Mouse (Mus musculus): ENCODE data around the gene Gm21312.
"Not testable (repeated sequence)": the region's sequence is repeated elsewhere in the genome, so short reads cannot be mapped to it uniquely, and the experiment has no call there.

Gene Gm21312

DNA sequence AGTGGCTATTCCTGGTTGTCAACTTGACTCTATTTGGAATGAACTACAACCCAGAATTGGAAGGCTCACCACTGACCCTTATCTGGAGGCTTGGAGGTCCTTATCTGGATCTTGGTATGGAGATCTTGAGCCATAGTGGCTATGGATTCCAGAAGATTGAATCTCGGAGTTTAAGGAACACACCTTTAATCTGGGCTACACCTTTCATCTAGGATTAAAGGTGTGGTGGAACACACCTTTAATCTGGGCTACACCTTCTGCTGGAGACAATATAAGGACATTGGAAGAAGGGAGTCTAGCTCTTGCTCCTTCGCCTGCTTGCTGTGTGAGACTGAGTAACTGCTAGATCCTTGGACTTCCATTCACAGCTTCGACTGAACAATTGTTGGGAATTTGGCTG, at the start of gene Gm21312:
Gene Gm21312 (plus strand): TSS at position 301 of the 400 bp plus-strand sequence.
- not testable (repeated sequence) for DNase-seq (ENCODE audit: extremely low read depth, low read depth)

DNA sequence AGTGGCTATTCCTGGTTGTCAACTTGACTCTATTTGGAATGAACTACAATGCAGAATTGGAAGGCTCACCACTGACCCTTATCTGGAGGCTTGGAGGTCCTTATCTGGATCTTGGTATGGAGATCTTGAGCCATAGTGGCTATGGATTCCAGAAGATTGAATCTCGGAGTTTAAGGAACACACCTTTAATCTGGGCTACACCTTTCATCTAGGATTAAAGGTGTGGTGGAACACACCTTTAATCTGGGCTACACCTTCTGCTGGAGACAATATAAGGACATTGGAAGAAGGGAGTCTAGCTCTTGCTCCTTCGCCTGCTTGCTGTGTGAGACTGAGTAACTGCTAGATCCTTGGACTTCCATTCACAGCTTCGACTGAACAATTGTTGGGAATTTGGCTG, 34.1 kb upstream of the Gm21312 start, which contains the start of gene Gm21293:
Gene Gm21293 (plus strand): TSS at position 301 of the 400 bp plus-strand sequence.
- not testable (repeated sequence) for DNase-seq (ENCODE audit: extremely low read depth, low read depth)

DNA sequence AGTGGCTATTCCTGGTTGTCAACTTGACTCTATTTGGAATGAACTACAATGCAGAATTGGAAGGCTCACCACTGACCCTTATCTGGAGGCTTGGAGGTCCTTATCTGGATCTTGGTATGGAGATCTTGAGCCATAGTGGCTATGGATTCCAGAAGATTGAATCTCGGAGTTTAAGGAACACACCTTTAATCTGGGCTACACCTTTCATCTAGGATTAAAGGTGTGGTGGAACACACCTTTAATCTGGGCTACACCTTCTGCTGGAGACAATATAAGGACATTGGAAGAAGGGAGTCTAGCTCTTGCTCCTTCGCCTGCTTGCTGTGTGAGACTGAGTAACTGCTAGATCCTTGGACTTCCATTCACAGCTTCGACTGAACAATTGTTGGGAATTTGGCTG, 25.6 kb upstream of the Gm21312 start, which contains the start of gene Gm6763:
Gene Gm6763 (plus strand): TSS at position 301 of the 400 bp plus-strand sequence.
- not testable (repeated sequence) for DNase-seq (ENCODE audit: extremely low read depth, low read depth)

DNA sequence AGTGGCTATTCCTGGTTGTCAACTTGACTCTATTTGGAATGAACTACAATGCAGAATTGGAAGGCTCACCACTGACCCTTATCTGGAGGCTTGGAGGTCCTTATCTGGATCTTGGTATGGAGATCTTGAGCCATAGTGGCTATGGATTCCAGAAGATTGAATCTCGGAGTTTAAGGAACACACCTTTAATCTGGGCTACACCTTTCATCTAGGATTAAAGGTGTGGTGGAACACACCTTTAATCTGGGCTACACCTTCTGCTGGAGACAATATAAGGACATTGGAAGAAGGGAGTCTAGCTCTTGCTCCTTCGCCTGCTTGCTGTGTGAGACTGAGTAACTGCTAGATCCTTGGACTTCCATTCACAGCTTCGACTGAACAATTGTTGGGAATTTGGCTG, 17.1 kb upstream of the Gm21312 start, which contains the start of gene Gm8764:
Gene Gm8764 (plus strand): TSS at position 301 of the 400 bp plus-strand sequence.
- not testable (repeated sequence) for DNase-seq (ENCODE audit: extremely low read depth, low read depth)

DNA sequence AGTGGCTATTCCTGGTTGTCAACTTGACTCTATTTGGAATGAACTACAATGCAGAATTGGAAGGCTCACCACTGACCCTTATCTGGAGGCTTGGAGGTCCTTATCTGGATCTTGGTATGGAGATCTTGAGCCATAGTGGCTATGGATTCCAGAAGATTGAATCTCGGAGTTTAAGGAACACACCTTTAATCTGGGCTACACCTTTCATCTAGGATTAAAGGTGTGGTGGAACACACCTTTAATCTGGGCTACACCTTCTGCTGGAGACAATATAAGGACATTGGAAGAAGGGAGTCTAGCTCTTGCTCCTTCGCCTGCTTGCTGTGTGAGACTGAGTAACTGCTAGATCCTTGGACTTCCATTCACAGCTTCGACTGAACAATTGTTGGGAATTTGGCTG, 8.6 kb upstream of the Gm21312 start, which contains the start of gene Gm21304:
Gene Gm21304 (plus strand): TSS at position 301 of the 400 bp plus-strand sequence.
- DNase-seq (ENCODE audit: extremely low read depth, low read depth): not testable (repeated sequence)

DNA sequence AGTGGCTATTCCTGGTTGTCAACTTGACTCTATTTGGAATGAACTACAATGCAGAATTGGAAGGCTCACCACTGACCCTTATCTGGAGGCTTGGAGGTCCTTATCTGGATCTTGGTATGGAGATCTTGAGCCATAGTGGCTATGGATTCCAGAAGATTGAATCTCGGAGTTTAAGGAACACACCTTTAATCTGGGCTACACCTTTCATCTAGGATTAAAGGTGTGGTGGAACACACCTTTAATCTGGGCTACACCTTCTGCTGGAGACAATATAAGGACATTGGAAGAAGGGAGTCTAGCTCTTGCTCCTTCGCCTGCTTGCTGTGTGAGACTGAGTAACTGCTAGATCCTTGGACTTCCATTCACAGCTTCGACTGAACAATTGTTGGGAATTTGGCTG, 8.4 kb downstream of the Gm21312 start, which contains the start of gene Gm20765:
Gene Gm20765 (plus strand): TSS at position 301 of the 400 bp plus-strand sequence.
- DNase-seq (ENCODE audit: extremely low read depth, low read depth): not testable (repeated sequence)

DNA sequence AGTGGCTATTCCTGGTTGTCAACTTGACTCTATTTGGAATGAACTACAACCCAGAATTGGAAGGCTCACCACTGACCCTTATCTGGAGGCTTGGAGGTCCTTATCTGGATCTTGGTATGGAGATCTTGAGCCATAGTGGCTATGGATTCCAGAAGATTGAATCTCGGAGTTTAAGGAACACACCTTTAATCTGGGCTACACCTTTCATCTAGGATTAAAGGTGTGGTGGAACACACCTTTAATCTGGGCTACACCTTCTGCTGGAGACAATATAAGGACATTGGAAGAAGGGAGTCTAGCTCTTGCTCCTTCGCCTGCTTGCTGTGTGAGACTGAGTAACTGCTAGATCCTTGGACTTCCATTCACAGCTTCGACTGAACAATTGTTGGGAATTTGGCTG, 16.9 kb downstream of the Gm21312 start, which contains the start of gene Gm4340:
Gene Gm4340 (plus strand): TSS at position 301 of the 400 bp plus-strand sequence.
- not testable (repeated sequence) for DNase-seq (ENCODE audit: extremely low read depth, low read depth)

DNA sequence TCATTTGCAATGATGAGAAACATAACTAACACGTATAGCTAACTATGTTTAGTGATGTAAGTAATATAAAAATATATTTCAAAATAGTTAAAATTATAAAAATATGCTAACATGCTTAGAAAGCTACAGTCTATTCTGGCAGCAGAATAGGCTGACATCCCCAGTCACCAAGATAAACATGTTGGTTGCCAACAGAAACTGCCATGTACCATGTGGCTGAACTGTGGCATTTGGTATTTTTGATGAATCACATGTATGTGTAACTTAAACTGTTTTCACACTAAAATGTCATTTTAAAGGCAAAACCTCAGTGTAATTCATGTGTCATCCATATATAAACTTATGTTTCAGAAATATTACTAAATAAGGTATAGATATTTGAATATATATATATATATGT, 32.8 kb downstream of the Gm21312 start:
- DNase-seq (ENCODE audit: extremely low read depth, low read depth): no peak

DNA sequence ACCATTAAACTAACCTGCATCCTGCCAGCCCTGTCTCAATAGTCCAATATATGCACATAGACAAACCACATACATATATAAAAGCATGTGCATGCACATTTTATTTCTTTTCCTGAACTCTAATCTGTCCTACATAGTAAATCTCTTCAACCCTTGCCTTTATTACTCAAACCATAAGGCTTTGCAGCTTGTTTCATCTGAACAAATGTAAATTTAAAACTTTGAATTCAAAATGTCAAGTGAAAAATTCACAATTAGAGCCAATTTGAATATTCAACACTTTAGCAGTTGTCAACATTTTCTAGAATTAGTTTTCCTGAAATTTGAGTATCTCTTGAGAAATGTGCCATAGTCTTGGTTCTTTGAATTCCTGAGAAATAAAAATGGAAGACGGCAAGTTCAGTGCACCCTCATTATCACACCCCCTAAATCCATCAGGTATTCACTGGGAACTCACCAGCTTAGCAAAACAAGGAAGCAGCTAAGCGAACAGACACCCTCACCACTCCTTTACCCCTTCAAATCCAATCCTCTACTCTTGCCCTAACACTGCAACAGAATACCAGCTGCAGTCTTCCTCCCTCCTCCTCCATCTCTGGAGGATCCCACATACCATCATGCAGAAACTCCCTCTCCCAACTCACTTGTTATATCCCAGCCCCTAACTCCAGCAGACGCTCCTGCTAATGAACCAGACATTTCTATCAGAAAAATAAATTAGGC, 33.6 kb downstream of the Gm21312 start:
- DNase-seq (ENCODE audit: extremely low read depth, low read depth): no peak

DNA sequence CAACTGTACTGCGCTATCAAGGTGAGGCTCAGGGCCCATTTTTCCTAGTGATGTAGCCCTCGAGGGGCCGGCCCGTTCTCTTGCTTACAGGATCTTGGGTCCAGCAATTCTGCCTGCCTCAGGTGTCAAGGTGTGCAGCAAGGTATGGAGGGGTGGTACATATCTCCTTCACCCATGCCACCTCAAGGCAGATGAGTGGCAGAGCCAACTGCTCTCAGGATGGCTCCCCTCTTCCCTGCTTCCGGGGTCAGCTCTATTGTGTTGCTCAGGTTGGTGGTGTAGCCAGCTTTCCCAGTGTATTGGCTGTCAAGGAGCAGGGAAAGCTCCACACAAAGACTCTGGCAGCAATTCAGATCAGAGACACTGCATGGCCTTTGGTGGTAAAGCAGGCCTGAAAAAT, 37.7 kb downstream of the Gm21312 start:
- DNase-seq (ENCODE audit: extremely low read depth, low read depth): no peak

DNA sequence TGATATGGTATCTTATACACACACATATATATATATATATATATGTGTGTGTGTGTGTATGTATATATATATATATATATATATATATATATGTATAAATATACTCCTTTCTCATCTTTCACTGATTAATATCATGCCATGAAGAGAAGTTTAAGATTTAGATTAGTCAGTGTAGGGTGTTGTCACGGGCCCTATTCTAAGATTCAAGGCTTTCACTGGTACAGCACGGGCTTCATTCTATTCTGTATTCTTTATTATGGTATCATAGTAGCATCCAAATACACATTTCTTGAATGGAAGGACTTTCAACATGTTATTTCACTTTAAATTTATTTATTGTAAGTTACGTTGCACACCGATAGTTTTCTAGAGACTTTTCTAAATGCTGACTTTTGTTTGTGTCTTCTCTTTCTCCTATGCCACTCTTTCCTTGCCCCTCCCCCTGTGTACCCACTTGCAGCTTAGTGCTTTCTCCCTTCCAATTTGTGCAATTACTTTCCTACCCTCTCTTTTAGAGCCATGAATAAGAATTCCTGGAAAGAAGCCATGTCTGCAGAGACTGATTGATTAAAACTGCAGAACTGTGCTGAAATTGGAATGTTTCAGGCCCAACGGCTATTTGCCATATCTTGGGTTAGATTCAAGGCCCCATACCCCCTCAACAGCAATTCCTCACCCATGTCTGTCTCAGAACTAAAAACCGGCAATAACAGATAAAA, 43.6 kb downstream of the Gm21312 start:
- no peak for DNase-seq (ENCODE audit: extremely low read depth, low read depth)
